Mouse (Mus musculus) MEL (cell line): Measurements from ENCODE around the gene Smim20. TPM values are rescaled to one million over a fixed set of nuclear protein-coding genes. Genes with fewer than 3 reads are reported as not detected.
A peak's percentile ranks its signal among the peaks of the same experiment; 100 is the strongest.

Experiments used
- DNase-seq: peaks from one replicate; pipeline ENCODE4 v3.0.0; 2011; ENCODE audit warnings: low read depth, low spot score
- H3K27ac ChIP-seq: 2 replicates; pipeline ENCODE4 v1.5.1; 2012; ENCODE audit warnings: low read depth, mild to moderate bottlenecking, control low read depth, low read length, moderate library complexity; ENCODE audit not compliant: control insufficient read depth
- H3K27me3 ChIP-seq, 2 experiments: fragments of 150-350 bp in 1 of 2; sonication (generic) in 1 of 2; 2 replicates each; pipeline ENCODE4 v1.6.1; 2012; ENCODE audit warnings: low read length in 2 of 2, mild to moderate bottlenecking in 2 of 2, improper control_type of control experiment in 1 of 2, moderate library complexity in 1 of 2; ENCODE audit not compliant: insufficient read depth in 2 of 2, control insufficient read depth in 1 of 2
- H3K36me3 ChIP-seq, 2 experiments: 2 replicates each; pipeline ENCODE4 v1.6.1; 2012 to 2014; ENCODE audit warnings: low read length in 2 of 2, improper control_type of control experiment in 1 of 2, inconsistent platforms in 1 of 2, mild to moderate bottlenecking in 1 of 2; ENCODE audit not compliant: insufficient read depth in 2 of 2, control insufficient read depth in 1 of 2
- H3K4me1 ChIP-seq, 2 experiments: fragments of 150-350 bp in 1 of 2; sonication (generic) in 1 of 2; 2 replicates each; pipeline ENCODE4 v1.6.1; 2012; ENCODE audit warnings: low read length in 2 of 2, improper control_type of control experiment in 1 of 2, mild to moderate bottlenecking in 1 of 2; ENCODE audit not compliant: insufficient read depth in 2 of 2, control insufficient read depth in 1 of 2
- H3K4me3 ChIP-seq, 2 experiments: fragments of 150-350 bp in 1 of 2; sonication (generic) in 1 of 2; 2 replicates each; pipeline ENCODE4 v1.5.1; 2012; ENCODE audit warnings: low read depth in 2 of 2, low read length in 2 of 2, mild to moderate bottlenecking in 2 of 2, moderate library complexity in 2 of 2, control low read depth in 1 of 2, improper control_type of control experiment in 1 of 2; ENCODE audit not compliant: control insufficient read depth in 1 of 2, insufficient read depth in 1 of 2
- H3K79me2 ChIP-seq: 2 replicates; pipeline ENCODE4 v1.6.1; 2012; ENCODE audit warnings: mild to moderate bottlenecking, low read length, moderate library complexity; ENCODE audit not compliant: control insufficient read depth, poor library complexity, insufficient read depth
- H3K9ac ChIP-seq: 2 replicates; pipeline ENCODE4 v1.6.1; 2012; ENCODE audit warnings: low read depth, mild to moderate bottlenecking, control low read depth, low read length, moderate library complexity; ENCODE audit not compliant: control insufficient read depth, poor library complexity, severe bottlenecking
- H3K9me3 ChIP-seq: fragments of 150-350 bp; sonication (generic); replicated peaks from 2 replicates; pipeline ENCODE4 v1.6.1; 2012; ENCODE audit warnings: mild to moderate bottlenecking, low read length, improper control_type of control experiment, moderate library complexity; ENCODE audit not compliant: insufficient read depth
- CHD2 ChIP-seq: IDR thresholded peaks from 2 replicates; pipeline ENCODE4 v1.6.1; 2011; ENCODE audit warnings: low read length, improper control_type of control experiment
- CTCF ChIP-seq, 3 experiments: IDR thresholded peaks in 2 of 3; conservative IDR thresholded peaks in 1 of 3; 2 replicates each; pipeline ENCODE4 v1.5.1; 2011 to 2012; ENCODE audit warnings: low read length in 3 of 3, low read depth in 2 of 3, mild to moderate bottlenecking in 2 of 3, improper control_type of control experiment in 1 of 3, inconsistent platforms in 1 of 3, mixed read lengths in 1 of 3, moderate library complexity in 1 of 3; ENCODE audit not compliant: control insufficient read depth in 1 of 3, insufficient read depth in 1 of 3, poor library complexity in 1 of 3, severe bottlenecking in 1 of 3
- KAT2A ChIP-seq: conservative IDR thresholded peaks from 2 replicates; pipeline ENCODE4 v1.6.1; 2012; ENCODE audit warnings: low read depth, low read length, improper control_type of control experiment, inconsistent platforms
- MAFK ChIP-seq: IDR thresholded peaks from 2 replicates; pipeline ENCODE4 v1.6.1; 2011; ENCODE audit warnings: low read depth, mild to moderate bottlenecking, low read length, improper control_type of control experiment, borderline replicate concordance
- MAZ ChIP-seq: IDR thresholded peaks from 2 replicates; pipeline ENCODE4 v1.6.1; 2012; ENCODE audit warnings: low read depth, mild to moderate bottlenecking, inconsistent platforms, low read length, improper control_type of control experiment
- MEF2A ChIP-seq: IDR thresholded peaks from 2 replicates; pipeline ENCODE4 v1.6.1; 2014; ENCODE audit warnings: low read depth, mild to moderate bottlenecking, inconsistent platforms, low read length, improper control_type of control experiment; ENCODE audit not compliant: poor library complexity, insufficient replicate concordance, severe bottlenecking; ENCODE audit errors: extremely low read depth
- MYB ChIP-seq: IDR thresholded peaks from 2 replicates; pipeline ENCODE4 v1.6.1; 2011; ENCODE audit warnings: mild to moderate bottlenecking, low read depth, low read length, improper control_type of control experiment
- MYC ChIP-seq: IDR thresholded peaks from 2 replicates; pipeline ENCODE4 v1.6.1; 2011; ENCODE audit warnings: low read depth, mild to moderate bottlenecking, low read length, improper control_type of control experiment, moderate library complexity
- NELFE ChIP-seq: IDR thresholded peaks from 2 replicates; pipeline ENCODE4 v1.6.1; 2011; ENCODE audit warnings: low read depth, low read length, improper control_type of control experiment
- NRF1 ChIP-seq: IDR thresholded peaks from 2 replicates; pipeline ENCODE4 v1.6.1; 2014; ENCODE audit warnings: low read depth, mild to moderate bottlenecking, inconsistent platforms, low read length, improper control_type of control experiment, moderate library complexity; ENCODE audit not compliant: poor library complexity, insufficient read depth, severe bottlenecking
- RAD21 ChIP-seq: IDR thresholded peaks from 2 replicates; pipeline ENCODE4 v1.6.1; 2011; ENCODE audit warnings: mild to moderate bottlenecking, low read depth, low read length, improper control_type of control experiment
- SMC3 ChIP-seq: IDR thresholded peaks from 2 replicates; pipeline ENCODE4 v1.6.1; 2011; ENCODE audit warnings: low read depth, low read length, improper control_type of control experiment
- TAL1 ChIP-seq: IDR thresholded peaks from 2 replicates; pipeline ENCODE4 v1.6.1; 2012; ENCODE audit warnings: mild to moderate bottlenecking, inconsistent platforms, low read length, moderate library complexity, mixed read lengths
- UBTF ChIP-seq: IDR thresholded peaks from 2 replicates; pipeline ENCODE4 v1.6.1; 2012; ENCODE audit warnings: low read depth, mild to moderate bottlenecking, inconsistent platforms, low read length, improper control_type of control experiment, moderate library complexity, borderline replicate concordance; ENCODE audit not compliant: insufficient read depth
- USF1 ChIP-seq: IDR thresholded peaks from 2 replicates; pipeline ENCODE4 v1.6.1; 2014; ENCODE audit warnings: low read depth, mild to moderate bottlenecking, inconsistent platforms, low read length, improper control_type of control experiment, moderate library complexity
- ZC3H11A ChIP-seq: IDR thresholded peaks from 2 replicates; pipeline ENCODE4 v1.6.1; 2012; ENCODE audit warnings: low read depth, mild to moderate bottlenecking, inconsistent platforms, low read length, improper control_type of control experiment
- ZMIZ1 ChIP-seq: IDR thresholded peaks from 2 replicates; pipeline ENCODE4 v1.6.1; 2012; ENCODE audit warnings: low read depth, mild to moderate bottlenecking, inconsistent platforms, low read length, improper control_type of control experiment, moderate library complexity
- ZNF384 ChIP-seq: IDR thresholded peaks from 2 replicates; pipeline ENCODE4 v1.6.1; 2012; ENCODE audit warnings: low read depth, mild to moderate bottlenecking, inconsistent platforms, low read length, improper control_type of control experiment
- polyA plus RNA-seq, 2 experiments: library from polyadenylated mRNA; stranded (reverse) in 1 of 2; unstranded in 1 of 2; fragments of >175 nt in 1 of 2; fragments of >200 nt in 1 of 2; gene quantifications; 2 replicates each; pipeline versions ENCODE4 v1.2.1 to v1.2.4; 2012; ENCODE audit warnings: low replicate concordance in 2 of 2, low read depth in 1 of 2; ENCODE audit not compliant: insufficient read length in 2 of 2, insufficient read depth in 1 of 2, missing spikeins in 1 of 2
- total RNA-seq: library from RNA; depleted of rRNA; stranded (reverse); fragments of 300-350 nt; gene quantifications from 2 replicates; pipeline ENCODE4 v1.2.3, GENCODE M21; 2012

The Smim20 gene
- total and polyA plus RNA-seq, 3 experiments, result 54.5 to 57.7 TPM; not detected in 1

GRCm38 (mm10) chr5:53324791-53325190 is 57.9 kb downstream of the Smim20 start:
- no peak overlapping the region for H3K9ac ChIP-seq
- no peak for DNase-seq
- TF ChIP-seq MYB (no peak), MAFK (no peak), SMC3 (no peak), KAT2A (no peak), TAL1 (no peak)
- H3K79me2 ChIP-seq, result no peaks in the 10 kb centered on the region
- no peaks in the 10 kb centered on the region for H3K4me1 ChIP-seq
- H3K36me3 ChIP-seq, result no peaks in the 10 kb centered on the region
- no peaks in the 10 kb centered on the region for H3K27me3 ChIP-seq
- no peaks in the 10 kb centered on the region for H3K9me3 ChIP-seq
- H3K27ac ChIP-seq, result no peak overlapping the region
- H3K4me3 ChIP-seq, result no peak overlapping the region

DNA sequence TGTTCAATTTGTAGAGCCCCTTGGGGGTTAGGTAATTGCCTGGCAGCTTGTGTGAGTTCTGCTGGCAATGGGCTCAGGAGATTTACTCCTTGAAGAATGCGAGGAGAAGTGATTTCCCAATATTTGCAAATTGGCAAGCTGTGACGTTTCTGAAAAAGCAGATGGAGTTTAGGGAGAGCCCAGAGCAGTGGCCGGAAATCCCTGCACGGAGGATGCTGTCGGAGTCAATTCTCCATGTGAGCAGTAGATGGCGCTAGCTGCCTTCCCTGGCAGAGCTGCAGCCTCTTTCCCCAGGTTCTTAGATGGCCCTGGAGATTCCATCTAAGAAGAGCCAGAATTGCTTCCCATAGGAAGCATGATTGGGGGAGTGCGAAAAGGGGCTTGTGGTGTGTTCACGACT is 59.1 kb downstream of the Smim20 start:
- Histone ChIP-seq H3K36me3 (no peaks in the 10 kb centered on the region), H3K9ac (no peak overlapping the region), H3K27me3 (no peaks in the 10 kb centered on the region)
- TF ChIP-seq RAD21 (peak; percentile 86), ZNF384 (no peak), CTCF (IDR thresholded peaks at IDR 0.05 in 2 of 3, conservative IDR thresholded peaks at IDR 0.05 in 1 of 3; ENCODE audit: control insufficient read depth in 1 of 3, insufficient read depth in 1 of 3, low read depth in 2 of 3, low read length in 3 of 3, poor library complexity in 1 of 3, severe bottlenecking in 1 of 3) (peak; percentile 79 to 88 (median 84)), TAL1 (no peak), ZMIZ1 (no peak), UBTF (no peak), ZC3H11A (peak; percentile 64), NELFE (no peak), MAZ (no peak), SMC3 (peak; percentile 78), CHD2 (no peak), MEF2A (no peak), USF1 (no peak)
- TF ChIP-seq, all 39 proteins: peak for 4
- Histone ChIP-seq H3K79me2 (no peaks in the 10 kb centered on the region), H3K4me1 (no peaks in the 10 kb centered on the region), H3K27ac (no peak overlapping the region), H3K9me3 (no peaks in the 10 kb centered on the region), H3K4me3 (no peak overlapping the region)
- peak; percentile 51 for DNase-seq

- H3K9ac ChIP-seq, result no peak overlapping the region
- no peaks in the 10 kb centered on the region for H3K9me3 ChIP-seq
- no peak for TF ChIP-seq MYC
- TF ChIP-seq NRF1, result no peak
- H3K79me2 ChIP-seq, result no peaks in the 10 kb centered on the region
- H3K36me3 ChIP-seq, result no peaks in the 10 kb centered on the region
- no peak for DNase-seq
- no peak overlapping the region for H3K4me3 ChIP-seq
- H3K27ac ChIP-seq, result no peak overlapping the region
- no peaks in the 10 kb centered on the region for H3K27me3 ChIP-seq
- no peaks in the 10 kb centered on the region for H3K4me1 ChIP-seq
Observed at GRCm38 (mm10) chr5:53326491-53326890, 59.6 kb downstream of the Smim20 start.
